Mouse (Mus musculus) cortical plate, adult 2 months (tissue): ENCODE results near the gene Supt5.

Experiments
- CTCF ChIP-seq: fragments of 200-500 bp; IDR thresholded peaks from 2 replicates; pipeline ENCODE4 v1.5.1; 2011; ENCODE audit warnings: mild to moderate bottlenecking, control low read depth, low read length; ENCODE audit not compliant: insufficient read depth; ENCODE audit errors: extremely low read depth
- POLR2A ChIP-seq: fragments of 200-500 bp; IDR thresholded peaks from 2 replicates; pipeline ENCODE4 v1.6.1; 2011; ENCODE audit warnings: mild to moderate bottlenecking, low read length, control low read depth; ENCODE audit not compliant: insufficient read depth; ENCODE audit errors: extremely low read depth

GRCm38 (mm10) chr7:28354596-28354995 lies 16.1 kb upstream of the Supt5 start:
- TF ChIP-seq POLR2A, result no peak
- TF ChIP-seq CTCF, result no peak
